In the genomic region with DNA sequence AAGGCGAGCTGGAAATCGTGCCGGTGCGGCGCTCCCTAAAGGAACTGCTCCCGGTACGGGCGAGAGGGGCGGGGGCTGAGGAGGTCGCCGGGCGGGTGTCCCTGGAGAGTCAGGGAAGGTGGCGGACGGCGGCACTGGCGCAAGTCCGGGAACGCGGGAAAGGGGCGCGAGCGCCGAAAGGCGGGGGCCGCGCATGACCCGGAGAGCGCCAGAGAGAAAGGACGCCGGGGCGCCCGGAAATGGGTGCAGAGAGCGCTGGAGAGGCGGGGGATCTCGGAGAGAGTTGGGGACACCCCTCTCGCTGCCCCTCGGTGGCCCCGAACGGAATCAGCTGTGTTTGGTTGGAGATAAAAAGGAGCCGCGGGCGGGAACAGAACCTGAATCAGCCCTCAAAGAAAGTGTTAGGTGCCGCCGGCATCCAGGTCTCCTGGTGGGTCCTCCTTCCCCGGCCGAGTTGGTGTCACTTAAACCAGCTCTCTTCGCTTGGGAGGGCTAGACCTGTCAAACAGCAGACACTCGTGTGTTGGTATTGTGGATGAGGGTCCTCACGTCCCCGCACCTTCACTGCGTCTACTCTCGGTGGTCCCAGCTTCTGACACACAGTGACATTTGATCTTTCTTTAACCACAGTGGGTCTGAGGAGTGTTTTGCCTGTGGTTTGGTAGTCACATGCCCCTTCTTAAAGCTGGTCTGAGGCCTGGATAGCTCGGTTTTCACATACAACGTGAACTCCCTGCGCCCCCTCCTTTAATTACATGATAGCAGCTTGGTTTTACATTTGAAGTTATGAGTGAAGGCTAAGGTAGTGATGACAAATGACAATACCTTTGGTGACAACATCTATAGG, we compare ENCODE assay signal across 8 mouse cellular contexts. TPM values are rescaled to one million over a fixed set of nuclear protein-coding genes. Genes with fewer than 3 reads are reported as not detected.
DNase-seq lines count a peak whose midpoint lies in the region; ATAC-seq and TF ChIP-seq lines count a peak whose summit lies in the region.

No protein-coding gene starts in this region.

- H3K4me1 ChIP-seq in spleen, adult 2 months (ENCODE audit: control insufficient read depth, insufficient read depth, insufficient read length): peaks cover 6% of the 10 kb centered on the region; the same call in 1 of the 2 replicates
- peaks cover 10% of the 10 kb centered on the region for H3K4me1 ChIP-seq in liver, postnatal 0 days (ENCODE audit: insufficient read depth)

- no peaks in the 10 kb centered on the region for H3K27me3 ChIP-seq in spleen, adult 2 months (ENCODE audit: control insufficient read depth, insufficient read depth, low read length)
- H3K27me3 ChIP-seq in liver, postnatal 0 days (ENCODE audit: insufficient read depth, low read length): no peaks in the 10 kb centered on the region

- peak; percentile 6; the same call in 1 of the 2 replicates for ATAC-seq in cerebellum, adult (ENCODE audit: insufficient number of reproducible peaks, low FRiP score, low TSS enrichment)
- ATAC-seq in granulocyte monocyte progenitor cell, adult 5-6 weeks (replicated peaks; ENCODE audit: poor library complexity, severe bottlenecking): peak; percentile 48
- peak; percentile 70 for ATAC-seq in liver, postnatal 0 days

- peak overlapping the region; percentile 93 for H3K4me2 ChIP-seq in liver, postnatal 0 days (ENCODE audit: low read depth, low read length)

- no peak for TF ChIP-seq EP300 in liver, postnatal 0 days (IDR thresholded peaks at IDR 0.05; ENCODE audit: low read depth)

- no peaks in the 10 kb centered on the region for H3K9me3 ChIP-seq in liver, postnatal 0 days (ENCODE audit: low read length)

- H3K4me3 ChIP-seq in spleen, adult 2 months (ENCODE audit: extremely low read depth, insufficient read depth, insufficient read length): peak overlapping the region; percentile 82
- peak overlapping the region; percentile 100 for H3K4me3 ChIP-seq in liver, postnatal 0 days (ENCODE audit: low read depth, low read length)

- no peak for TF ChIP-seq CTCF in spleen, adult 2 months (IDR thresholded peaks at IDR 0.05; ENCODE audit: extremely low read depth, insufficient read depth, insufficient read length, insufficient replicate concordance)
- TF ChIP-seq CTCF in liver, postnatal 0 days (IDR thresholded peaks at IDR 0.05; ENCODE audit: low read depth): no peak

- no peak for TF ChIP-seq POLR2A in spleen, adult 2 months (IDR thresholded peaks at IDR 0.05; ENCODE audit: low read depth, low read length)

- H3K36me3 ChIP-seq in spleen, adult 2 months (ENCODE audit: control insufficient read depth, insufficient read depth, low read length): peaks cover 4% of the 10 kb centered on the region; the same call in 1 of the 2 replicates
- H3K36me3 ChIP-seq in liver, postnatal 0 days (replicated peaks; ENCODE audit: insufficient read depth, low read length): peaks cover 19% of the 10 kb centered on the region

- peak overlapping the region; percentile 90 for H3K27ac ChIP-seq in spleen, adult 2 months (ENCODE audit: insufficient read depth, low read length)
- peak overlapping the region; percentile 97 for H3K27ac ChIP-seq in liver, postnatal 0 days (ENCODE audit: low read depth)

- H3K9ac ChIP-seq in liver, postnatal 0 days (replicated peaks): peak overlapping the region; percentile 99

- no peak for DNase-seq in cerebellum, adult 9-10 months
- DNase-seq in spleen, adult 2 months (ENCODE audit: low read depth in 1 of 2, low spot score in 2 of 2): peak in 1 of 2 experiments; percentile 52
- DNase-seq in spleen, postnatal 4 days (ENCODE audit: low spot score in 2 of 2): no peak
- DNase-seq in liver, postnatal 0 days: no peak
- peak; percentile 83 for DNase-seq in thymus, postnatal 14 days
- DNase-seq in adrenal gland, adult 18-20 months (ENCODE audit: low spot score in 2 of 2): no peak

- WGBS in spleen, adult 2 months: 2% methylated on average over 55 of the region's 55 CpGs
- 1% methylated on average over 51 of the region's 55 CpGs for WGBS in liver, postnatal 0 days (ENCODE audit: insufficient replicate concordance)

RNA-seq across cellular contexts. Expression of a gene that starts 0.7 kb away (rescaled TPM):
- polyA plus RNA-seq in spleen, adult 2 months (2012; rRNA removed): 1.8 and 2.0 TPM in 2 replicates
- 10.1 and 13.2 TPM in 2 replicates for total RNA-seq in granulocyte monocyte progenitor cell, adult 5-6 weeks (2014; fragmentation: Nextera tagmentation)
- 12.6 and 15.6 TPM in 2 replicates for total RNA-seq in granulocyte monocyte progenitor cell, adult 5-6 weeks (2017)
- 2.7 TPM in 2 replicates for polyA plus RNA-seq in liver, postnatal 0 days (2015; fragmentation: Nextera tagmentation; extraction: Ambion mirVana)
- 10 to 100 TPM in 1 of 2 experiments, 1 to 10 TPM in 1; 9.2 to 10.5 TPM for total RNA-seq in adrenal gland, adult 18-20 months (2021)

RNA-seq across cellular contexts. Expression of a gene that starts 29.4 kb away (rescaled TPM):
- 2.2 and 2.4 TPM in 2 replicates for polyA plus RNA-seq in spleen, adult 2 months (2012; rRNA removed)
- total RNA-seq in granulocyte monocyte progenitor cell, adult 5-6 weeks (2014; fragmentation: Nextera tagmentation): 0.49 and 0.86 TPM in 2 replicates
- total RNA-seq in granulocyte monocyte progenitor cell, adult 5-6 weeks (2017): 1.5 and 3.1 TPM in 2 replicates
- polyA plus RNA-seq in liver, postnatal 0 days (2015; fragmentation: Nextera tagmentation; extraction: Ambion mirVana): 0.76 and 0.78 TPM in 2 replicates
- total RNA-seq in adrenal gland, adult 18-20 months (2021): 1 to 10 TPM; 2.5 to 4.5 TPM

RNA-seq across cellular contexts. Expression of a gene that starts 42.1 kb away (rescaled TPM):
- polyA plus RNA-seq in spleen, adult 2 months (2012; rRNA removed): 5.0 and 5.1 TPM in 2 replicates
- 0.68 TPM in 1 of 2 replicates, not detected in the other for total RNA-seq in granulocyte monocyte progenitor cell, adult 5-6 weeks (2014; fragmentation: Nextera tagmentation)
- 0.77 TPM in 1 of 2 replicates, not detected in the other for total RNA-seq in granulocyte monocyte progenitor cell, adult 5-6 weeks (2017)
- 0.24 and 0.33 TPM in 2 replicates for polyA plus RNA-seq in liver, postnatal 0 days (2015; fragmentation: Nextera tagmentation; extraction: Ambion mirVana)
- 1 to 10 TPM in 1 of 2 experiments, under 1 TPM in 1; 0.33 to 1.1 TPM for total RNA-seq in adrenal gland, adult 18-20 months (2021)

RNA-seq across cellular contexts. Expression of a gene that starts 49.4 kb away (rescaled TPM):
- polyA plus RNA-seq in spleen, adult 2 months (2012; rRNA removed): 14.3 and 16.3 TPM in 2 replicates
- total RNA-seq in granulocyte monocyte progenitor cell, adult 5-6 weeks (2014; fragmentation: Nextera tagmentation): 10.4 and 13.3 TPM in 2 replicates
- 3.3 and 4.2 TPM in 2 replicates for total RNA-seq in granulocyte monocyte progenitor cell, adult 5-6 weeks (2017)
- polyA plus RNA-seq in liver, postnatal 0 days (2015; fragmentation: Nextera tagmentation; extraction: Ambion mirVana): 7.0 and 7.9 TPM in 2 replicates
- under 1 TPM; 0.56 to 0.83 TPM for total RNA-seq in adrenal gland, adult 18-20 months (2021)

Comparison
In these comparisons a context has a peak if more than half of its experiments do, and no peak if none do; other contexts are left out.
1. ATAC-seq: peak in every context shown above with its lines; median percentile 70 in liver, postnatal 0 days; 48 in granulocyte monocyte progenitor cell, adult 5-6 weeks; 6 in cerebellum, adult.